ENCODE assay signal across 8 mouse cellular contexts in the genomic region with DNA sequence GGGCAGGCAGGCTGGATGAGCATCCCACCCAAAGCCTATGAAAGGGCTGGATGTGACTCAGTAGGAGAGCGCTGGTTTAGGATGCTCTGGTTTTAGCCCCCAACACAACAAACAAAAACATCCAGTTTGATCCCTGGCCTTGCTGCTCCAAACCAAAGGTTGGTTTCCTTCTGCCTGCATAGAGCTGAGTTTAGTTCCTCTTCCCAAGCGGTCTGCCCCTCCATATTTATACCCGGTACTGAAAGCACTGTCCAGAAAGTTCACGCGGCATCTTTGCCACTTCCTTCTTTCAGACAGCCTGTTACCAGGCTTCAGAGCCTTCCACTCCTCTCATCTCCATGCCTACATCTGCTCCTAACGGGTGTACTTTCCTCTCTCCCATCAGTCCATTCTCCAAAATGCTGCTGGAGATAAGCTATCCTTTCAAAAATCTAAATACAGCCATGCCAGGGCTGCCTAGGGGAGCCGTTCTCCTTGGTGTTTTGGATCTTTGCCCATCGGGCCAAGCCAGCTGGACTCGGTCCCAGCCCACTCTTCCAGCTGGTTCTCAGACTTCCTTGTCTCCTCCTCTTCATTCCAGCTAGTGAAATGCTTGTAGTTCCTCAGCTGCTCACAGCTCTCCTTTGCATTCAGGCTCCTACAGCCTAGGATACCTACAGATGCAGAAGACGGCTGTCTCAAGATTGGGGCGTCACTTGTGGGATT. TPM values are rescaled to one million over a fixed set of nuclear protein-coding genes. Genes with fewer than 3 reads are reported as not detected.
DNase-seq lines count a peak whose midpoint lies in the region; ATAC-seq and TF ChIP-seq lines count a peak whose summit lies in the region.

No protein-coding gene starts in this region.

- no peaks in the 10 kb centered on the region for H3K9me3 ChIP-seq in kidney, embryonic 14.5 days (ENCODE audit: control insufficient read depth, low read length)
- H3K9me3 ChIP-seq in liver, postnatal 0 days (ENCODE audit: low read length) = no peaks in the 10 kb centered on the region

- H3K4me2 ChIP-seq in kidney, embryonic 14.5 days (replicated peaks; ENCODE audit: low read depth, low read length) = no peak overlapping the region
- H3K4me2 ChIP-seq in liver, postnatal 0 days (ENCODE audit: low read depth, low read length) = no peak overlapping the region

- no peak overlapping the region for H3K27ac ChIP-seq in kidney, embryonic 14.5 days (ENCODE audit: low read depth, low read length)
- H3K27ac ChIP-seq in liver, postnatal 0 days (ENCODE audit: low read depth) = peak overlapping the region; percentile 52

- H3K27me3 ChIP-seq in kidney, embryonic 14.5 days (ENCODE audit: control insufficient read depth, insufficient read depth, low read length) = no peaks in the 10 kb centered on the region
- no peaks in the 10 kb centered on the region for H3K27me3 ChIP-seq in liver, postnatal 0 days (ENCODE audit: insufficient read depth, low read length)

- ATAC-seq in kidney, embryonic 14.5 days (ENCODE audit: low FRiP score, low TSS enrichment) = no peak
- ATAC-seq in liver, postnatal 0 days = no peak

- no peaks in the 10 kb centered on the region for H3K36me3 ChIP-seq in kidney, embryonic 14.5 days (ENCODE audit: control insufficient read depth, insufficient read depth, low read length)
- H3K36me3 ChIP-seq in liver, postnatal 0 days (replicated peaks; ENCODE audit: insufficient read depth, low read length) = no peaks in the 10 kb centered on the region

- TF ChIP-seq EP300 in liver, postnatal 0 days (IDR thresholded peaks at IDR 0.05; ENCODE audit: low read depth) = no peak

- DNase-seq in kidney, adult 11 months = peak; percentile 75
- DNase-seq in adrenal gland, postnatal 4 days (ENCODE audit: low spot score in 2 of 2) = peak; percentile 10 to 27
- peak; percentile 57 for DNase-seq in gastrocnemius, adult 18-20 months (ENCODE audit: low spot score)
- peak; percentile 74 to 83 for DNase-seq in kidney, adult 8-10 months
- DNase-seq in liver, postnatal 0 days = no peak
- DNase-seq in right cerebral cortex, adult 2 months (ENCODE audit: low spot score in 2 of 2) = peak; percentile 76 to 77
- DNase-seq in thymus, postnatal 4 days = no peak

- H3K4me3 ChIP-seq in kidney, embryonic 14.5 days (ENCODE audit: low read length) = no peak overlapping the region
- no peak overlapping the region for H3K4me3 ChIP-seq in liver, postnatal 0 days (ENCODE audit: low read depth, low read length)

- no peaks in the 10 kb centered on the region for H3K4me1 ChIP-seq in kidney, embryonic 14.5 days (ENCODE audit: control insufficient read depth, insufficient read depth, low read length)
- peaks cover 12% of the 10 kb centered on the region for H3K4me1 ChIP-seq in liver, postnatal 0 days (ENCODE audit: insufficient read depth)

- TF ChIP-seq CTCF in liver, postnatal 0 days (IDR thresholded peaks at IDR 0.05; ENCODE audit: low read depth) = no peak

- 81% methylated on average over 11 of the region's 11 CpGs for WGBS in kidney, embryonic 14.5 days
- WGBS in liver, postnatal 0 days (ENCODE audit: insufficient replicate concordance) = 43% methylated on average over 11 of the region's 11 CpGs

- no peak overlapping the region for H3K9ac ChIP-seq in kidney, embryonic 14.5 days (ENCODE audit: low read depth, low read length)
- no peak overlapping the region for H3K9ac ChIP-seq in liver, postnatal 0 days (replicated peaks)

RNA-seq across cellular contexts. Expression of a gene that starts 5.0 kb away (rescaled TPM):
- polyA plus RNA-seq in kidney, embryonic 14.5 days (2014; fragmentation: Nextera tagmentation; extraction: Ambion mirVana) = 4.5 and 5.9 TPM in 2 replicates
- 10 to 100 TPM; 34.0 to 34.4 TPM for total RNA-seq in adrenal gland, postnatal 4 days (2021)
- total RNA-seq in gastrocnemius, adult 18-20 months (2021) = 10 to 100 TPM; 13.1 to 16.3 TPM
- 4.4 and 4.9 TPM in 2 replicates for polyA plus RNA-seq in liver, postnatal 0 days (2015; fragmentation: Nextera tagmentation; extraction: Ambion mirVana)

Comparison
In these comparisons a context has a peak if more than half of its experiments do, and no peak if none do; other contexts are left out.
1. DNase-seq: peak in kidney, adult 11 months (single experiment), adrenal gland, postnatal 4 days (2 of 2), gastrocnemius, adult 18-20 months (single experiment), kidney, adult 8-10 months (2 of 2) and right cerebral cortex, adult 2 months (2 of 2); none in liver, postnatal 0 days (single experiment) and thymus, postnatal 4 days (single experiment).